Mouse (Mus musculus): ENCODE results near the gene Dock4. TPM values are rescaled to one million over a fixed set of nuclear protein-coding genes. Genes with fewer than 3 reads are reported as not detected.

Gene Dock4
- total RNA-seq, 2 experiments from 2014 or later, result 11.2 to 11.7 TPM

GRCm38 (mm10) chr12:40458977-40459376 is 13.2 kb downstream of the Dock4 start:
- intact Hi-C loops (cut with DNase I), result no loop called here
- DNase-seq, result peak in 1 of 2 experiments; percentile 49

GRCm38 (mm10) chr12:40459673-40460265 is 14.0 kb downstream of the Dock4 start:
- intact Hi-C loops (cut with DNase I), result no loop called here
- no peak for DNase-seq

- intact Hi-C loops (cut with DNase I), result no loop called here
- DNase-seq, result no peak
Measured at GRCm38 (mm10) chr12:40462693-40463235, 17.0 kb downstream of the Dock4 start.

- intact Hi-C loops (cut with DNase I), result no loop called here
- no peak for DNase-seq
Measured at GRCm38 (mm10) chr12:40463828-40464227, 18.1 kb downstream of the Dock4 start.

- intact Hi-C loops (cut with DNase I), result no loop called here
- DNase-seq, result no peak
Measured at GRCm38 (mm10) chr12:40464282-40464681, 18.5 kb downstream of the Dock4 start.

- intact Hi-C loops (cut with DNase I), result no loop called here
- no peak for DNase-seq
Measured at GRCm38 (mm10) chr12:40468235-40468634, 22.5 kb downstream of the Dock4 start.

GRCm38 (mm10) chr12:40469009-40469408 is 23.3 kb downstream of the Dock4 start:
- intact Hi-C loops (cut with DNase I), result no loop called here
- no peak for DNase-seq

GRCm38 (mm10) chr12:40471649-40472399 is 26.1 kb downstream of the Dock4 start:
- intact Hi-C loops (cut with DNase I), result loop anchor here (2.0 kb wide), 1 partner anchor 27 kb away; no protein-coding TSS in a partner anchor
- no peak for DNase-seq

GRCm38 (mm10) chr12:40473709-40474108 is 28.0 kb downstream of the Dock4 start:
- DNase-seq, result no peak
- intact Hi-C loops (cut with DNase I), result loop anchor here (2.0 kb wide), 1 partner anchor 25 kb away; no protein-coding TSS in a partner anchor

GRCm38 (mm10) chr12:40477621-40478452 is 32.1 kb downstream of the Dock4 start:
- DNase-seq, result peak in 1 of 2 experiments; percentile 43
- intact Hi-C loops (cut with DNase I), result no loop called here

- DNase-seq, result no peak
- intact Hi-C loops (cut with DNase I), result loop anchor here (5.0 kb wide), 1 partner anchor 37 kb away; the partner anchor contains the start of genes Dock4 and Zfp277
Measured at GRCm38 (mm10) chr12:40484224-40484623, 38.5 kb downstream of the Dock4 start.

- DNase-seq, result no peak
- intact Hi-C loops (cut with DNase I), result no loop called here
Measured at GRCm38 (mm10) chr12:40485210-40485609, 39.5 kb downstream of the Dock4 start.

GRCm38 (mm10) chr12:40486047-40486837 is 40.5 kb downstream of the Dock4 start:
- no peak for DNase-seq
- intact Hi-C loops (cut with DNase I), result no loop called here

GRCm38 (mm10) chr12:40496387-40496786 is 50.6 kb downstream of the Dock4 start:
- no peak for DNase-seq
- intact Hi-C loops (cut with DNase I), result no loop called here

- intact Hi-C loops (cut with DNase I), result loop anchor here (2.0 kb wide), 3 partner anchors 25 to 241 kb away; no protein-coding TSS in a partner anchor
- DNase-seq, result no peak
Measured at GRCm38 (mm10) chr12:40497806-40498205, 52.1 kb downstream of the Dock4 start.

- DNase-seq, result no peak
- intact Hi-C loops (cut with DNase I), result loop anchor here (2.0 kb wide), 3 partner anchors 25 to 241 kb away; no protein-coding TSS in a partner anchor
Measured at GRCm38 (mm10) chr12:40498250-40498671, 52.5 kb downstream of the Dock4 start.

- intact Hi-C loops (cut with DNase I), result loop anchor here (2.0 kb wide), 3 partner anchors 26 to 242 kb away; no protein-coding TSS in a partner anchor
- peak; percentile 50 to 53 for DNase-seq
Measured at GRCm38 (mm10) chr12:40498928-40499626, 53.3 kb downstream of the Dock4 start.

GRCm38 (mm10) chr12:40499627-40500329 is 54.0 kb downstream of the Dock4 start:
- intact Hi-C loops (cut with DNase I), result loop anchor here (2.0 to 5.0 kb wide), 4 partner anchors 27 to 243 kb away; no protein-coding TSS in a partner anchor
- DNase-seq, result peak; percentile 62

Measured in heart, postnatal 36 days (tissue).